Mouse (Mus musculus): ENCODE data around the gene Dxo. TPM values are rescaled to one million over a fixed set of nuclear protein-coding genes. Genes with fewer than 3 reads are reported as not detected.
"Not testable (repeated sequence)": the region's sequence is repeated elsewhere in the genome, so short reads cannot be mapped to it uniquely, and the experiment has no call there.

Dxo gene
- total RNA-seq, 2 experiments from 2014 or later, result 39.7 to 42.3 TPM

DNA sequence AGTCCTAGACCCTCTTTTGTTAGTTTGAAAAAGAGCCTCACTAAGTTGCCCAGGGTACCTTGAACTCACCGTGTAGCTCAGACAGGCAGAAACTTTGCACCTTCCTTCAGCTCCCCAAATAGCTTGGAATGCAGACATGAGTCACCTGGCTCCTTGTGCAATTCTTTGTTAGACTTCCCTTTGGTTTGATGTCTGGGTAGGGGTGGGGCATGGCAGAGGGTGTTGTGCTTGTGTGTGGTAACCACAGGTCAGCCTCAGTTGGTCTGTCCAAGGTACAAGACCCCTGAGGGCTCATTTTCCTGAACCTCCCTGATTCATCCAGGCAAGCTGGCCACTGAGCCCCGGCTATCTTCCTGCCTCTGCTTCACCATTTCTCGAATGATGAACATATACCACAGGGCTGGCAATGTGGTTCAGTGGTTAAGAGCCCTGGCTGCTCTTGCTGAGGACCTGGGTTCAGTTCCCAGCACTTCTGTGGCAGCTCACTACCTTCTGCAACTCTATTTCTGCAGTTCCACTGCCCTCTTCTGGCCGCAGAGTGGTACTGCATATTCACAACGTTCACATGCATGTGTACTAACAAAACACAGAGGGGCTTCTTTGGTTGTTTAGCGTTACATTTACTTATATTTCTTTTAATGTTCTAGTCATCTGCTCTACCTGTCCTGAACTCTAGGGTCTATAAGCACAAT, 31.8 kb upstream of the Dxo start:
- H3K4me3 ChIP-seq, result no peak overlapping the region
- DNase-seq (ENCODE audit: low spot score in 2 of 2), result no peak
- peak; percentile 69 for TF ChIP-seq CTCF (conservative IDR thresholded peaks at IDR 0.05)
- no peak overlapping the region for H3K27ac ChIP-seq

DNA sequence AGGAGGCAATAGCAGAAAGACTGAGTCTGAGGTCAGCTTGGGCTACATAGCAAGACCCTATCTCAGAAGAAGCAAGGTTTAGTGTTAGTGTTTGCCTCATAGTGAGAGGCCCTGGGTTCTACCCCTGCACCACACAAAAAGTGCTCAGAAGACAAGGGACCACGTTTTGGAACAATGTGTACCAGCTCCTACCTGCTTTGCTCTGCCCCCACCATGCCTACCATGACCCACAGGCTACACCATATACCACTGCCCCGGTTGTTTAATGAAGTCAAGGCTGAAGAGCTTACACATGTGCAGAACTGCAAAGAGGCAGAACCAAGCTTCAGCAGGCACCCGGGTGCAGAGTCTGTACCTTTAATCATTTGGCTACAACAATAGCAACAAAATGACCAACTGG, 29.6 kb upstream of the Dxo start:
- Histone ChIP-seq H3K27ac (no peak overlapping the region), H3K4me3 (no peak overlapping the region)
- TF ChIP-seq CTCF (conservative IDR thresholded peaks at IDR 0.05), result no peak
- DNase-seq (ENCODE audit: low spot score in 2 of 2), result no peak

DNA sequence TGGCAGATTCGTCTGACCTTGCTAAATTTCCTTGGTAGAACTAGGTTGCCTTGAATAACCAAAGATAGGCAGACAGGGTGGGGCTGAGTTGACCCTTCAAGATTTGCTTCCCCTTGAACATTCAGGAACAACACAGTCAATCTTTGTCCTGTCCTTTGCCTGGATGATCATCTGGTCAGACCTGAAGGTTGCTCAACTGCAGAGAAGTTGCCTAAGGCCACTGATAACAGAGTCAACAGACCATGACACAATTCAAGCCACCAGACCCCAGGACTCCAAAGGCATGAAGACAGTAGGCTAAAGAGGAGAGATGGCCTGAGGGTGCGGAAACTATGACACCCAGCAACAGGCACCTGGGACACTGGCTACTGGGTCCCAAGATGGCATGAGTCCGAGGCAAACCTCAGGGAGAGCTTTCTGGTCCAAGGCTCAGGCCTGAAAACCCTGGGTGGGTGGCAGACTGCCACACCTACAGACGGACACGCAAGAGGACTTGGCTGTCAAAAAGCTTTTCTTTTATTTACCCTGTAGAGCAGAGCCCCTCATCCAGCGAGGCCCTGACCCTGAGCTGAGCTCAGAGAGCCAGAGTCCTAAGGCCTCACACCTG, 28.1 kb upstream of the Dxo start:
- no peak for DNase-seq (ENCODE audit: low spot score in 2 of 2)
- H3K27ac ChIP-seq, result no peak overlapping the region
- no peak for TF ChIP-seq CTCF (conservative IDR thresholded peaks at IDR 0.05)
- H3K4me3 ChIP-seq, result no peak overlapping the region

DNA sequence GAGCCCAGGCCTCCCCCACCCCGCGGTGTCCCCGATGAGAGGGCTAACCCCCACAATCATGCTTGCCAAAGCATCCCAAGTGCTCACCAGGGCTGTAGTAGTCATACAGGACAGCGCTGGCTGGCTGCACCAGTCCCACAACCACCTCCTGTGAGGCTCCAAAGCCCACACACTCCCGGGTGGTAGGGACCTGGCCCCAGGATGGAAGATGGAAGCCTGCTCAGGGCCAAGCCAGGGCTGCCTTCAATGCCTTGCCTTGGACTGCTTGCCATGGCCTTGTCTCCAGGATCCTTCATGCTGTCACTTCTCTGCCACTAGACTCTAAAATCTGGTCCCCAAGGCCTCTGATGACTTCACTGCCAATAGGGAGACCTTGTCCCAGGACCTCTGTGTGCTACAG, 26.4 kb upstream of the Dxo start:
- DNase-seq (ENCODE audit: low spot score in 2 of 2); H3K4me3 ChIP-seq; H3K27ac ChIP-seq: not testable (repeated sequence)

DNA sequence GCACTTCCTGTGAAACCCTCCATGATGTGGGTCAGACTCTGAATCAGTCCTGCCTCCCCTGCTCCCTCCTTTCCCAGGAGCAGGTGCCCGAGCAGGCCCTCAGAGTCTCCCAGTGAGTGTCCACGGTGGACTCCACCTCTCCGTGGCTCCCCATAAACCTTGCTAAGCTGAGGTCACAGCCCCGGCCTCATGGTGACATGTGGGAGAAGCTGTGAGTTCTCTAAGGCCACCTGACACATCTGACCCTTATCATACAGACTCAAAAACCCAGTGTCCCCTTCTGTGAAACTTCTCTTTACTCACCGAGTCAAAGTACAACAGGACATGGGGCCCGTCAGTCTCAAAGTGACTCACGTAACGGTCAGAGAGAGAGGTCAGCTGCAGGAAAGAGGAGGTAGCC, 26.0 kb upstream of the Dxo start:
- H3K27ac ChIP-seq; H3K4me3 ChIP-seq; DNase-seq (ENCODE audit: low spot score in 2 of 2): not testable (repeated sequence)

DNA sequence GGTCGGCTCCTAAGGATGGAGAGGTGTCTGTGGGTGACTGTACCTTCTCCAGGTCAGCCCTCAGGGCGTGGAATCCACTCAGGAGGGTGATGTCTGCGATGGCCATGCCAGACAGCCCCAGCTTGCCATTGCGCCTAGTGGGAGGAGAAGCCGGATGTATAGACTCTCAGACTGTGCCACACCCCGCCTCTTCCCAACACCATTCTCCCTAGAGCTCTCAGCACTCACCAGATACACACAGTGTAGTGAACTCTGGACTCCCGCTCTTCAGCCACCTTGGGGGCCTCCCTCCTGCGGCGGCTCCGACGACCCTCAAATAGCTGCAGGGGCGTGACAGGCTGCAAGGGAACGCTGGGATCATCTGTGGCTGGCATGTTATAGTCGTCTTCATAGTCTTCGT, 25.5 kb upstream of the Dxo start:
- H3K27ac ChIP-seq, result no peak overlapping the region
- DNase-seq (ENCODE audit: low spot score in 2 of 2), result no peak
- no peak for TF ChIP-seq CTCF (conservative IDR thresholded peaks at IDR 0.05)

DNA sequence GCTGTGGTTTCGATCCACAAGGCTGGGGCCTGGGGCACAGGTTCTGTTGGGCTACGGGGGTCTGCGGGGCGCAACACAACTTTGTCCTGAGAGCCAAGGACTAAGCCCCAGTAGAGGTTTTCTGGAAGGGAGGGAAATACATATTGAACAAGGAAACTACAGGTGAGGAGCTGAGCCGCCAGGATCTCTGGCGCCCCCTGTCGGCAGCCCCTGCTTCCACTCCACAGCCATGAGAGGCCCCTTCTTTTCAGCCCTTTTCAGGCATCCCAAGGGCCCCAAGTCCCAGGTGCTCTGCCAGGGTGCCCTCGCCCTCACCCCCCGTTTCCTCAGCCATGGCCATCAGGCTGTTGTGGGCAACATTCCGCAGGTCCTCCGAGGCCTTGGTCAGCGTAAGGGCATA, 23.1 kb upstream of the Dxo start:
- H3K27ac ChIP-seq, H3K4me3 ChIP-seq: not testable (repeated sequence)
- DNase-seq (ENCODE audit: low spot score in 2 of 2), result peak in 1 of 2 experiments; percentile 53
- peak; percentile 86 for TF ChIP-seq CTCF (conservative IDR thresholded peaks at IDR 0.05)

More for the DNA sequence above, 25.5 kb upstream of the Dxo start:
- no peak overlapping the region for H3K4me3 ChIP-seq

DNA sequence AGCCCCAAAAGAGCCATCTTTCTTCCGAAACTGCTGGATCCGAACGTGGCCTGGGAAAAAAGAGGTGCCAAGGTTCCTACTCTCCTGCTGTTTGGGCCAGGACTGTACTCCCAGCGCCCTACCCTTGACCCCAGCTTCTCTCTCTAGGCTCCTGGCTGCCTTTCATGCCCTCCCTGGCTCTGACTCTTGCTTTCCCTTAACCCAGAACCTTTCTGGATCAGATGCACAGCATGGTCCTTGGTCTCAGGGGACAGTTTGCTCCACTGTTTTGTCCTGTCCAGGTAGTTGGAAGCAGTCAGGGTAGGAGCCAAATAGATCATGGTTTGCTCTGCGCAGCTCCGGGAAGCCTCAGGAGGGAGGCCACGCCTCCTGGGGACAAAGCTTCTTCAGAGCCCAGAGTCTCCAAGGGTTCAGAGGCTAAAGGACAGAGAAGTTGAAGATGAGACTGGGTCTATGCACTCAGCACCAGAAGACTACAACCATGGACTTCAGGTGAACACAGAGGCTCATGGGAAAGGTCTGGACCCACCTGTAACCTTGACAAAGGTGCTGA, 21.9 kb upstream of the Dxo start:
- Histone ChIP-seq H3K4me3 (no peak overlapping the region), H3K27ac (no peak overlapping the region)
- no peak for TF ChIP-seq CTCF (conservative IDR thresholded peaks at IDR 0.05)
- DNase-seq (ENCODE audit: low spot score in 2 of 2), result no peak

DNA sequence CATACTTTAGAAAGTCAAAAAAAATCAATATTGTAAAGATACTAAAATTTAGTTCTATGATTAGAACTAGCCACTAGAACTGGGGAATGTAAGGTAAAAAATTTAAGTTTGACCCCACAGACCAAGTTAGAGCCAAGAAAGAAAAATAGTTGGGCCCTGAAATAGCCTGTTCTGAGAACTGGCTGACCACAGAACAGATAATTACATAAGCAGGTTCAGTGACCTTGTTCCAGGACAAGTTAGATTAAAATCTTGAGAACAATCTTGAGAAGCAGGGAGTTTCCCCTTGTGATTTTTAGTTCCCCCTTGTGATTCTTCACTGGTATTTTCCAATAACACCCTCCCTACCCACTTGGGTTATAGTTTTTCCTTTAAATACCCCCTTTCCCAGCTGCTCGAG, 6.0 kb upstream of the Dxo start:
- not testable (repeated sequence) for DNase-seq (ENCODE audit: low spot score in 2 of 2); H3K27ac ChIP-seq; H3K4me3 ChIP-seq

DNA sequence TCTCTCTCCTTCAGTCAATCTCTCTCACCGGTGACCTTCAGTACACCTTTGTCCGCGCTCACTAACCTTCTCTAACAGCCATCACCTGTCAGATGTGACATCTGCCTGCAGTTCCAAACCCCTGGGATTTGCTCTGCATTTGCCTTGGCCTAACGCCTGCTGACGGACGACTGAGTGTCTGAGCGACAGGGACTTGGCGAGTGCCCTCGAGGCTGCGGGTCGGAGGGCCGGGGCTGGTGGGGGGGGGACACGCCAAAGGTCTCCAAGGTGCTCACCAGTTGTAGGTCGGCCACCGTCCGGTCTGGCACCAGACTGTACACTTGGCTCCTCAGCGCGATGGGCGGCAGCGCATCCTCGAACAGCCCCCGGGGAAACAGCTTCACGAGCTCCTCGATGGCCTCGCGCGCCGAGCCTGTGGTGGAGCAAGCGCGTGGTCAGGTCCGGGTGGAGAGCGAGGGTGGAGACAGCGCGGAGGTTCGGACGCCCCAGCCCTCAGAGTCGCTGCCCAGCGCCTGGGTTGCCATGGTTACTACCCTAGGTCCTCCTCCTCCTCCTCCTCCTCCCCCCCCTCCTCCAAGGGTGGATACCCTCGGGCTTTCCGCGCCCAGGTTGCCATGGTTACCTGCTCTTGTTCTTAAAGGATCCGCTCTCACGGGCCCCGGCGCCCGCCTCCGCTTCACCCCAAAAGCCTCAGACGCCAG, 514 bp upstream of the Dxo start:
- Histone ChIP-seq H3K27ac (peak overlapping the region; percentile 88), H3K4me3 (peak overlapping the region; percentile 59)
- DNase-seq (ENCODE audit: low spot score in 2 of 2), result no peak
- no peak for TF ChIP-seq CTCF (conservative IDR thresholded peaks at IDR 0.05)

DNA sequence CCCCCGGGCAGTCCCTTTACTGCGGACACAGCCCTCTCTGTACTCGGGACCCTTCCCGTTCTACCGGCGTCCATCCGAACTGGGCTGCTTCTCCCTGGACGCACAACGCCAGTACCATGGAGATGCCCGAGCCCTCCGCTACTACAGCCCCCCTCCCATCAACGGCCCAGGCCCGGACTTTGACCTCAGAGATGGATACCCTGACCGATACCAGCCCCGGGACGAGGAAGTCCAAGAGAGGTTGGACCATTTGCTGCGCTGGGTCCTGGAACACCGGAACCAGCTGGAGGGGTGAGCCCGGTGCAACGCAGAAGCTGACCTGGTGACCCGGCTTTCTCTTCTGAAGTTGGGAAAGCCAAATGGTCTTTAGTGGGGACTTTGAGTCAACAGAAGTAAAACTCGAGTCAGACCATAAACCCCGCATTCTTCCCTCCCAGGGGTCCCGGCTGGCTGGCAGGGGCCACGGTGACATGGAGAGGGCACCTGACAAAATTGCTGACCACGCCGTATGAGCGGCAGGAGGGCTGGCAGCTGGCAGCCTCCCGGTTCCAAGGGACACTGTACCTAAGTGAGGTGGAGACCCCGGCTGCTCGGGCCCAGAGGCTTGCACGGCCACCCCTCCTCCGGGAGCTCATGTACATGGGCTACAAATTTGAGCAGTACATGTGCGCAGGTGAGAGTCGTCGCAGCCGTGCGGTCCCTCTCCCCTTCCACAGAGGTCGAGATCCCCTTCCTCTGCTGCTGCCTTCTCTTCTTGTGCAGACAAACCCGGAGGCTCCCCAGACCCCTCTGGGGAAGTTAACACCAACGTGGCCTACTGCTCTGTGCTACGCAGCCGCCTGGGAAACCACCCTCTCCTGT, 875 bp downstream of the Dxo start:
- peak overlapping the region; percentile 59 for H3K4me3 ChIP-seq
- no peak for DNase-seq (ENCODE audit: low spot score in 2 of 2)
- no peak for TF ChIP-seq CTCF (conservative IDR thresholded peaks at IDR 0.05)
- peak overlapping the region; percentile 88 for H3K27ac ChIP-seq

DNA sequence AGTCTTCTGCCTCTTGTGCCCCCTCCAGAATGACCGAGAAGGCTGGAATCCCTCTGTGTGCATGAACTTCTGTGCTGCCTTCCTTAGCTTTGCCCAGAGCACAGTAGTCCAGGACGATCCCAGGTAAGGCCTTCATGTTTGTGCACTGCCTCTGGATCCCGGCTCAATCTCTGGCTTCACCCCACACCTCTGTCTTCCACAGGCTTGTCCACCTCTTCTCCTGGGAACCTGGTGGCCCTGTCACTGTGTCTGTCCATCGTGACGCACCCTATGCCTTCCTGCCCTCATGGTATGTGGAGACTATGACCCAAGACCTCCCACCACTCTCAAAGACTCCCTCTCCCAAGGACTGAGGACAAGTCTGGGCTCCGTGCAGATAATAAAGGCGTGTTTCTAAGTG, 2.0 kb downstream of the Dxo start:
- Histone ChIP-seq H3K27ac (no peak overlapping the region), H3K4me3 (no peak overlapping the region)
- no peak for DNase-seq (ENCODE audit: low spot score in 2 of 2)
- no peak for TF ChIP-seq CTCF (conservative IDR thresholded peaks at IDR 0.05)
